Mouse (Mus musculus): ENCODE measurements around the gene Mybphl.
A peak's percentile ranks its signal among the peaks of the same experiment; 100 is the strongest.

The Mybphl gene

GRCm38 (mm10) chr3:108411026-108411753, 46.5 kb downstream of the Mybphl start:
- DNase-seq (ENCODE audit: low spot score): peak; percentile 49

- DNase-seq (ENCODE audit: low spot score): peak; percentile 54
Observed at GRCm38 (mm10) chr3:108411754-108412121, 47.0 kb downstream of the Mybphl start.

GRCm38 (mm10) chr3:108413634-108414360, 49.1 kb downstream of the Mybphl start:
- DNase-seq (ENCODE audit: low spot score): no peak

DNA sequence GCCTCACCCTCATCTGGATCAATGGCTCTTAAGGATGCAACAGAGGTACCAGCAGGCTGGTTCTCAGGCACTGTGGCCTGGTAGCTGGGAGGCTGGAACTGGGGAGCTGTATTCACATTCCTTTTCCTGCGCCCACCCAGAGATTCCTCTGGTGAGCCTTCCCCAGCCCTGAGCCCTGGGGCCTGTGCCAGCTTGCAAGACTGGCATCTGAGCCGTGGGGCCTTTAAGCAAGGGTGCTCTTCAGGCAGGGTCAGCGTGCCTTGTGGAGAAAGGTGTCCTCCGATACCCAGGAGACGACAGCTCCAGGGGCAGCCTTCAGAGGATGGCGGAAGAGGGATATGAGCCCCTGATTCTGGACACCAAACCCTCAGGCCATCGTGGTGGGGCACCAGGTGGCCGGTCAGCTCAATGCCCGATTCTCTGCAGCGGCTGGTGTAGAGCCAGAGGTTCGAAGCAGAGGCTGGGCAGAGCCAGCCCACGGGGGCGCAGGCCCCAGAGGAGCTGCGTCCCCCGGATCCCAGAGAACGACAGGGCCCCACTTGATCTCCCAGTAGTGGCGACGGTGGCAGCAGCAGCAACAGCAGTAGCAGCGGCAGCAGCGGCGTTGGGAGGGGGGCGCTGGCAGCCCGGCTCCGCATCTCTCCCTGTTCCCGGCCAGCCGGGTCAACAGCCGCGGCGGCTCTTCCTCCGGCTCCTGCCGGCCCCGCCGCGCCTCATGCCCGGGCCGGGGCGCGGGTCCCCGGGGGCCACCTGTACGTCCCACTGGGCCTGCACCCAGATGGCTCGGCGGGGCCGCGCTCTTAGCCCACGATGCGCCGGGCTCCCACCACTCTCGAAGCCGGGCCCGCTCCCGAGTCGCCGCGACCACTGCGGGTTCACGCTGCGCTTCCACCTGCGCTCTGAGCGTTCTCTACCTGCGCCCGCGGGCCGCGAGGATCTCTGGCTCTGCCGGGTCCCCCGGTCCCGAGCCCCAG, 50.4 kb downstream of the Mybphl start, which contains the start of gene Celsr2:
Gene Celsr2, minus strand, starts transcription at position 696 of the 974 bp plus-strand sequence.
- peak; percentile 55 for DNase-seq (ENCODE audit: low spot score)

GRCm38 (mm10) chr3:108415831-108416223, 51.1 kb downstream of the Mybphl start:
- peak; percentile 92 for DNase-seq (ENCODE audit: low spot score)

DNA sequence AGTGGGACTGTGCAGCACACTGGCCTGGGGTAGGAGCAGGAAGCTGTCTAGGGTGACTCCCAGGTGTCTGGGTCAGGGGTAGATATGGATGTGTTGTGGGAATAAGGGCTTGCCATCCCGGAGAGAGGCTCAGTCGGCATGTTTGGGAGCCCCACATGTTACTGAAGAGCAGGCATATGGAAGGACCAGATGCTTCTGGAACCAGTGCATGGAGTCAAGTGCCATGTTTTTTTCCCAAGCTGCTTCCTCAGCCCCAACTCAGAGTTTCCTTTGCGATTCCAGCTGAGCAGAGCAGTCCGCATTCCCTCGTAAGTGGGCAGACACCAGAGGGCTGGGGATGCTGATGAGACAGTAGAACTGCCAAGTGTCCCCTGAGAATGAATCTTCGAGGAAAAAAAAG, 58.3 kb downstream of the Mybphl start:
- no peak for DNase-seq (ENCODE audit: low spot score)

GRCm38 (mm10) chr3:108423844-108424801, 59.4 kb downstream of the Mybphl start:
- peak; percentile 71 for DNase-seq (ENCODE audit: low spot score)

- peak; percentile 55 for DNase-seq (ENCODE audit: low spot score)
Observed at GRCm38 (mm10) chr3:108424944-108425623, 60.4 kb downstream of the Mybphl start.

- no peak for DNase-seq (ENCODE audit: low spot score)
Observed at GRCm38 (mm10) chr3:108425624-108426018, 60.9 kb downstream of the Mybphl start.

All from embryo, embryonic 10.5 days (tissue).